Mouse (Mus musculus) small intestine, adult 2 months (tissue): ENCODE data around the gene 9330182O14Rik.

Experiments used
- CTCF ChIP-seq: fragments of 200-500 bp; IDR thresholded peaks from 2 replicates; pipeline ENCODE4 v1.5.1; 2012; ENCODE audit warnings: low read depth, mild to moderate bottlenecking, control low read depth, inconsistent platforms, low read length, moderate library complexity, mixed read lengths; ENCODE audit not compliant: insufficient replicate concordance, insufficient read length; ENCODE audit errors: extremely low read depth
- POLR2A ChIP-seq: fragments of 200-500 bp; IDR thresholded peaks from 2 replicates; pipeline ENCODE4 v1.6.1; 2012; ENCODE audit warnings: low read depth, mild to moderate bottlenecking, control low read depth, inconsistent platforms, low read length, moderate library complexity

- TF ChIP-seq CTCF (no peak), POLR2A (no peak)
Measured at GRCm38 (mm10) chr15:40169705-40170104, 35.5 kb downstream of the 9330182O14Rik start.
